Mouse (Mus musculus): ENCODE data around the gene Rfx4. TPM values are rescaled to one million over a fixed set of nuclear protein-coding genes. Genes with fewer than 3 reads are reported as not detected.

The Rfx4 gene
- polyA plus RNA-seq, 1 experiment from 2014 or later = 34.3 TPM

- Histone ChIP-seq H3K9ac (replicated peaks) (no peak overlapping the region), H3K27me3 (no peaks in the 10 kb centered on the region), H3K9me3 (no peaks in the 10 kb centered on the region), H3K4me1 (replicated peaks) (peaks cover 36% of the 10 kb centered on the region), H3K4me3 (replicated peaks) (no peak overlapping the region), H3K27ac (no peak overlapping the region), H3K36me3 (peaks cover 14% of the 10 kb centered on the region), H3K4me2 (replicated peaks) (no peak overlapping the region)
- WGBS = 86% methylated on average over 3 of the region's 3 CpGs
- no peak for ATAC-seq
These were observed 152.6 kb downstream of the Rfx4 start for GRCm38 (mm10) chr10:84908471-84908870.

- Histone ChIP-seq H3K27ac (no peak overlapping the region), H3K27me3 (no peaks in the 10 kb centered on the region), H3K4me3 (replicated peaks) (no peak overlapping the region), H3K36me3 (peaks cover 14% of the 10 kb centered on the region), H3K4me1 (replicated peaks) (peaks cover 29% of the 10 kb centered on the region), H3K4me2 (replicated peaks) (peak overlapping the region; percentile 14; the same call in 1 of the 2 replicates), H3K9ac (replicated peaks) (no peak overlapping the region), H3K9me3 (no peaks in the 10 kb centered on the region)
- peak; percentile 74 for ATAC-seq
- 48% methylated on average over 17 of the region's 17 CpGs for WGBS
These were observed 153.3 kb downstream of the Rfx4 start for GRCm38 (mm10) chr10:84909021-84909801.

GRCm38 (mm10) chr10:84910194-84910593, 154.3 kb downstream of the Rfx4 start:
- ATAC-seq = 0 out of 2 replicates have a peak, but pooled peaks have one; percentile 21
- H3K9ac ChIP-seq (replicated peaks) = no peak overlapping the region
- H3K4me2 ChIP-seq (replicated peaks) = no peak overlapping the region
- no peak overlapping the region for H3K27ac ChIP-seq
- H3K36me3 ChIP-seq = peaks cover 7% of the 10 kb centered on the region
- no peaks in the 10 kb centered on the region for H3K27me3 ChIP-seq
- H3K4me3 ChIP-seq (replicated peaks) = no peak overlapping the region
- 8% methylated on average over 7 of the region's 7 CpGs for WGBS
- H3K9me3 ChIP-seq = no peaks in the 10 kb centered on the region
- peaks cover 29% of the 10 kb centered on the region for H3K4me1 ChIP-seq (replicated peaks)

GRCm38 (mm10) chr10:84910758-84911384, 155.0 kb downstream of the Rfx4 start:
- Histone ChIP-seq H3K27ac (peak overlapping the region; percentile 5; the same call in 1 of the 2 replicates), H3K36me3 (0 out of 2 replicates have a peak, but pooled peaks cover 2% of the 10 kb centered on the region), H3K4me1 (replicated peaks) (peaks cover 29% of the 10 kb centered on the region), H3K27me3 (no peaks in the 10 kb centered on the region), H3K4me2 (replicated peaks) (no peak overlapping the region), H3K4me3 (replicated peaks) (no peak overlapping the region), H3K9ac (replicated peaks) (no peak overlapping the region), H3K9me3 (no peaks in the 10 kb centered on the region)
- ATAC-seq = peak; percentile 49; the same call in 1 of the 2 replicates
- 0% methylated on average over 1 of the region's 1 CpGs for WGBS

GRCm38 (mm10) chr10:84913148-84913547, 157.3 kb downstream of the Rfx4 start:
- H3K9me3 ChIP-seq = no peaks in the 10 kb centered on the region
- no peaks in the 10 kb centered on the region for H3K36me3 ChIP-seq
- no peak overlapping the region for H3K27ac ChIP-seq
- no peak overlapping the region for H3K9ac ChIP-seq (replicated peaks)
- no peaks in the 10 kb centered on the region for H3K27me3 ChIP-seq
- H3K4me1 ChIP-seq (replicated peaks) = peaks cover 32% of the 10 kb centered on the region
- ATAC-seq = no peak
- no peak overlapping the region for H3K4me3 ChIP-seq (replicated peaks)
- H3K4me2 ChIP-seq (replicated peaks) = no peak overlapping the region
- WGBS = 69% methylated on average over 1 of the region's 1 CpGs

- H3K9me3 ChIP-seq = no peaks in the 10 kb centered on the region
- H3K27me3 ChIP-seq = no peaks in the 10 kb centered on the region
- no peak overlapping the region for H3K27ac ChIP-seq
- no peak overlapping the region for H3K4me2 ChIP-seq (replicated peaks)
- WGBS = 88% methylated on average over 6 of the region's 6 CpGs
- H3K4me3 ChIP-seq (replicated peaks) = no peak overlapping the region
- ATAC-seq = no peak
- peaks cover 39% of the 10 kb centered on the region for H3K4me1 ChIP-seq (replicated peaks)
- no peaks in the 10 kb centered on the region for H3K36me3 ChIP-seq
- no peak overlapping the region for H3K9ac ChIP-seq (replicated peaks)
These were observed 159.6 kb downstream of the Rfx4 start for GRCm38 (mm10) chr10:84915476-84915875.

- H3K4me1 ChIP-seq (replicated peaks) = peaks cover 28% of the 10 kb centered on the region
- H3K27ac ChIP-seq = peak within 1 kb of the TSS; percentile 98
- peak; percentile 97 for ATAC-seq
- H3K9ac ChIP-seq (replicated peaks) = peak within 1 kb of the TSS; percentile 95
- H3K9me3 ChIP-seq = no peaks in the 10 kb centered on the region
- no peaks in the 10 kb centered on the region for H3K27me3 ChIP-seq
- peak within 1 kb of the TSS; percentile 84 for H3K4me3 ChIP-seq (replicated peaks)
- H3K36me3 ChIP-seq = no peaks in the 10 kb centered on the region
- H3K4me2 ChIP-seq (replicated peaks) = peak within 1 kb of the TSS; percentile 78
- WGBS = under 1% methylated on average over 49 of the region's 51 CpGs
These were observed 161.2 kb downstream of the Rfx4 start, which contains the start of gene Ric8b for GRCm38 (mm10) chr10:84916810-84917730. Gene Ric8b (plus strand): TSS chr10:84917616.

GRCm38 (mm10) chr10:84917731-84918095, 161.9 kb downstream of the Rfx4 start:
- ATAC-seq = no peak
- Histone ChIP-seq H3K4me2 (replicated peaks) (peak overlapping the region; percentile 78), H3K27ac (peak overlapping the region; percentile 98), H3K4me3 (replicated peaks) (peak overlapping the region; percentile 84), H3K9ac (replicated peaks) (peak overlapping the region; percentile 95), H3K4me1 (replicated peaks) (peaks cover 28% of the 10 kb centered on the region), H3K9me3 (no peaks in the 10 kb centered on the region), H3K36me3 (no peaks in the 10 kb centered on the region), H3K27me3 (no peaks in the 10 kb centered on the region)
- under 1% methylated on average over 27 of the region's 27 CpGs for WGBS

GRCm38 (mm10) chr10:84926336-84926735, 170.5 kb downstream of the Rfx4 start:
- WGBS = 90% methylated on average over 7 of the region's 7 CpGs
- ATAC-seq = no peak
- H3K4me1 ChIP-seq (replicated peaks) = 0 out of 2 replicates have a peak, but pooled peaks cover 3% of the 10 kb centered on the region
- no peak overlapping the region for H3K27ac ChIP-seq
- H3K36me3 ChIP-seq = peaks cover 26% of the 10 kb centered on the region
- H3K9ac ChIP-seq (replicated peaks) = no peak overlapping the region
- H3K4me3 ChIP-seq (replicated peaks) = no peak overlapping the region
- H3K4me2 ChIP-seq (replicated peaks) = no peak overlapping the region
- H3K9me3 ChIP-seq = no peaks in the 10 kb centered on the region
- no peaks in the 10 kb centered on the region for H3K27me3 ChIP-seq

- H3K9me3 ChIP-seq = no peaks in the 10 kb centered on the region
- ATAC-seq = no peak
- no peaks in the 10 kb centered on the region for H3K27me3 ChIP-seq
- no peak overlapping the region for H3K27ac ChIP-seq
- 96% methylated on average over 4 of the region's 4 CpGs for WGBS
- no peak overlapping the region for H3K4me3 ChIP-seq (replicated peaks)
- H3K4me1 ChIP-seq (replicated peaks) = 0 out of 2 replicates have a peak, but pooled peaks cover 8% of the 10 kb centered on the region
- H3K4me2 ChIP-seq (replicated peaks) = no peak overlapping the region
- no peak overlapping the region for H3K9ac ChIP-seq (replicated peaks)
- peaks cover 26% of the 10 kb centered on the region for H3K36me3 ChIP-seq
These were observed 171.0 kb downstream of the Rfx4 start for GRCm38 (mm10) chr10:84926885-84927284.

GRCm38 (mm10) chr10:84928465-84928864, 172.6 kb downstream of the Rfx4 start:
- Histone ChIP-seq H3K4me2 (replicated peaks) (no peak overlapping the region), H3K4me3 (replicated peaks) (no peak overlapping the region), H3K27ac (no peak overlapping the region), H3K4me1 (replicated peaks) (peaks cover 14% of the 10 kb centered on the region), H3K27me3 (no peaks in the 10 kb centered on the region), H3K9me3 (no peaks in the 10 kb centered on the region), H3K9ac (replicated peaks) (no peak overlapping the region), H3K36me3 (peaks cover 26% of the 10 kb centered on the region)
- 91% methylated on average over 4 of the region's 4 CpGs for WGBS
- no peak for ATAC-seq
